9 mouse cellular contexts compared by ENCODE assay signal in the genomic region with DNA sequence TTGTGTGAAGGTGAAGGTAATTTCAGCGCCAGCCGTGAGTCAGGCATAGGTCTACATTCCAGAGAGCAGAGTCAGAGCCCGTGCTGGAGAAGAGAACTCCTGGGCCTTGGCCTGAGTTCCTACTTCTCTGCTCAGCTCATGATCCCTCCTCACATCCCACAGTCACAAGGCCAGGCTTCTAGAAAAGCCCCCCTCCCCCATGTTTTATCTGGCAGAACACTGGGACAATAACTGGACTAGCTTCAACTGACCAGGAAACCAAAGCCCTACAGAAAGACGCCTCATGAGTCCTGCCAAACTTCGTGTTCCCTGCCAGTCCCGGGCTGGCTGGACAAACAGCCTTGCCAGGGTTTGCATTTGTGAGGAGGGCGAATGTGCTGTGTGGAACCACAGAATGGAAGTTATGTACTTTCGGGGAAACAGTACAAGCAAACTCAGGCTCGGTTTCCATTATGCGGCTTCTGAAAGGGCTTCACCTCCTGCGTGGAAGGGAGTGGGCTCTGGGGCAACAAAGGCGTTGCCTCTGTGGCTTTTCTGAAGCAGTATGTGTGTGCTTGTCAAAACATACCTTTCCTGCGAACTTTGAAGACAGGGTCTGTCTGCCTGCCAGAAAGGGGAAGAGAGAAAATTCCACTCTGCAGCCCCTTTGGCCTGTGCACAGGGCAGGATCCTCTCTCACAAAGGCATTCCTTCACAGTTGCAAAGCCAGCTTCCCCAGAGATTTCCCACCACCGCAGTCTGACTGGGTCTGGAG.
A peak's percentile ranks its signal among the peaks of the same experiment; 100 is the strongest.
DNase-seq lines count a peak whose midpoint lies in the region; ATAC-seq lines count a peak whose summit lies in the region.
"Had no signal": no experiment of that assay in that cellular context is flagged by ENCODE, and none has a peak within 500 bp of the region (broad histone marks: within the 10 kb centered on the region; RNA-seq: fewer than 3 reads in every experiment).

No protein-coding gene starts in this region.

- no peak overlapping the region for H3K4me3 ChIP-seq in forebrain, embryonic 12.5 days (replicated peaks)
- H3K4me3 ChIP-seq in stomach, embryonic 16.5 days (replicated peaks; ENCODE audit: low read length): no peak overlapping the region

- no peaks in the 10 kb centered on the region for H3K36me3 ChIP-seq in forebrain, embryonic 12.5 days (replicated peaks)
- H3K36me3 ChIP-seq in stomach, embryonic 16.5 days (ENCODE audit: control insufficient read depth, insufficient read depth, low read length): no peaks in the 10 kb centered on the region
- H3K36me3 ChIP-seq: G1E had no signal

- intact Hi-C loops in heart, postnatal 14 days (cut with DNase I): loop anchor here (2.0 kb wide), 1 partner anchor 39 kb away; no protein-coding TSS in a partner anchor

- 0 out of 2 replicates have a peak, but pooled peaks cover 5% of the 10 kb centered on the region for H3K27me3 ChIP-seq in forebrain, embryonic 12.5 days
- H3K27me3 ChIP-seq in stomach, embryonic 16.5 days (ENCODE audit: control insufficient read depth, insufficient read depth, low read length): no peaks in the 10 kb centered on the region

- no peak for ATAC-seq in forebrain, embryonic 12.5 days (ENCODE audit: low FRiP score)
- ATAC-seq in stomach, embryonic 16.5 days (ENCODE audit: insufficient read depth, low FRiP score): peak; percentile 71

- DNase-seq in left cerebral cortex, adult 18-20 months (ENCODE audit: low spot score in 2 of 2): peak; percentile 9 to 37
- no peak for DNase-seq in left cerebral cortex, adult 11 months (ENCODE audit: low spot score)
- DNase-seq in heart, postnatal 14 days: peak; percentile 62 to 65
- peak; percentile 42 to 55 for DNase-seq in kidney, postnatal 36 days
- peak; percentile 54 to 67 for DNase-seq in lung, postnatal 4 days
- DNase-seq in retina, embryonic 14.5 days (ENCODE audit: low spot score): no peak

- H3K4me2 ChIP-seq in forebrain, embryonic 12.5 days: no peak overlapping the region
- H3K4me2 ChIP-seq in stomach, embryonic 16.5 days (ENCODE audit: low read depth, low read length): 0 out of 2 replicates have a peak overlapping the region, but pooled peaks have one; percentile 7

- H3K9ac ChIP-seq in forebrain, embryonic 12.5 days: no peak overlapping the region
- H3K9ac ChIP-seq in stomach, embryonic 16.5 days (ENCODE audit: low read length): peak overlapping the region; percentile 9

- 39% methylated on average over 14 of the region's 14 CpGs for WGBS in forebrain, embryonic 12.5 days
- 30% methylated on average over 14 of the region's 14 CpGs for WGBS in stomach, embryonic 16.5 days

- H3K4me1 ChIP-seq in forebrain, embryonic 12.5 days: peaks cover 29% of the 10 kb centered on the region
- peaks cover 25% of the 10 kb centered on the region for H3K4me1 ChIP-seq in stomach, embryonic 16.5 days (ENCODE audit: control insufficient read depth, insufficient read depth, low read length)

- no peaks in the 10 kb centered on the region for H3K9me3 ChIP-seq in forebrain, embryonic 12.5 days
- H3K9me3 ChIP-seq in stomach, embryonic 16.5 days (replicated peaks; ENCODE audit: control insufficient read depth, low read length): no peaks in the 10 kb centered on the region
- H3K9me3 ChIP-seq: G1E had no signal

- peak overlapping the region; percentile 14; the same call in 1 of the 2 replicates for H3K27ac ChIP-seq in forebrain, embryonic 12.5 days
- peak overlapping the region; percentile 97 for H3K27ac ChIP-seq in stomach, embryonic 16.5 days (ENCODE audit: low read length)

Comparison
In these comparisons a context has a peak if more than half of its experiments do, and no peak if none do; other contexts are left out.
1. DNase-seq: peak in left cerebral cortex, adult 18-20 months (2 of 2), heart, postnatal 14 days (2 of 2), kidney, postnatal 36 days (2 of 2) and lung, postnatal 4 days (2 of 2); none in left cerebral cortex, adult 11 months (single experiment) and retina, embryonic 14.5 days (single experiment).